Mouse (Mus musculus): ENCODE results near the gene Evi5l. TPM values are rescaled to one million over a fixed set of nuclear protein-coding genes. Genes with fewer than 3 reads are reported as not detected.

The Evi5l gene
- polyA plus RNA-seq, 1 experiment from 2014 or later: 24.8 TPM

DNA sequence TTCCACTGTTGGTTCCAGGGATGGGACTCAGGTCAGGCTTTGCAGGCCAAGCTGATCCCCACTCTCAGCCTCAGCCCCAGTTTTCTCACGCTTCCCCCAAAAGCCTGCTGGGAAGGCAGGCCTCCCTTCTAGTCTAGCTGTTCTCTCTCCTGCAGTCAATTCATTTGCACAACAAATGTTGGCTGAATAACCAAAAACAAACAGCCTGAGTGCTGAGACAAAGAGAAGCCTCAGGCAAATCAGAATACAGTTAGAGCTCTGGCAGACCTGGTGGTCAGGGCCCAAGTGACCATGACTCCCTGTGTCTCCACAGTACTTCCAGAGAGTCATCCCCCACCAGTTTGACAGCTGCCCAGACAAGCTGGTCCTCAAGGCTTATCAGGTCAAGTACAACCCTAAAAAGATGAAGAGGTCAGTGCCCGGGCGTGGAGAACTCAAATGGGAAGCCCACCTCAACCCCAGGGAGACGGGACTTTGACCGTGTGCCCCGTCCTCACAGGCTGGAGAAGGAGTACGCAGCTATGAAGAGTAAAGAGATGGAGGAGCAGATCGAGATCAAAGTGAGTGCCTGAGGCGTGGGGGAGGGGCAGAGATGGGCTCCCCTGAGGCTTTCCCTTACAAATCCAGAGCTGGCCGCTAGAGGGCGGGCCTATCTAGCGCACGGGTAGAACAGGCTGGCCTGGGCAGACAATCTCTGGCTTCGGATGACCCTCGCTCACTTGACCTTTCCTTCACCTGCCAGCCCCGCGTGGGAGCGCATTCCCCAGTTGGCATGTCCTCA is 26.6 kb downstream of the Evi5l start:
- peak; percentile 99 for DNase-seq (ENCODE audit: low spot score, missing footprints)
- H3K27ac ChIP-seq (ENCODE audit: low read depth, low read length): peak overlapping the region; percentile 57
- H3K27me3 ChIP-seq (ENCODE audit: control insufficient read depth, insufficient read depth, low read length): no peaks in the 10 kb centered on the region
- ATAC-seq (ENCODE audit: low FRiP score): peak; percentile 93
- H3K4me1 ChIP-seq (ENCODE audit: control insufficient read depth, insufficient read depth, low read length): peaks cover 14% of the 10 kb centered on the region
- peak overlapping the region; percentile 44 for H3K9ac ChIP-seq (ENCODE audit: low read length)
- 3% methylated on average over 18 of the region's 18 CpGs for WGBS
- peak overlapping the region; percentile 16; the same call in 1 of the 2 replicates for H3K4me2 ChIP-seq
- H3K9me3 ChIP-seq (ENCODE audit: control insufficient read depth, low read length): no peaks in the 10 kb centered on the region
- no peak overlapping the region for H3K4me3 ChIP-seq (ENCODE audit: low read depth, low read length)
- no peaks in the 10 kb centered on the region for H3K36me3 ChIP-seq (ENCODE audit: control insufficient read depth, insufficient read depth, low read length)

DNA sequence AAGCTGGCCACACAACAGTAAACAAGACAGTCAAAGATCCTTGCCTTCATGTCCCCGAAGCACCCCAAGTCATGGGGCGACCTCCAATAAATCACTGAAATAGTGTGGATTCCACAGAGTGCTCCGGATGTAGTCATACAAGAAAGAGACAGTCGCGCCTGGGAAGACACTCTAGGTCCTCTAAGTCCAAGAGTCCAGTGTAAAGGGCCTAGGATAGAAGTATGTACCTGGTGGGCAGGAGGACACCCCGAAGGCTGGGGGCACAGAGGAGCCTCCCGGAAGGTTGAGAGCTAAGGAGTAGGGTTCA is 27.2 kb downstream of the Evi5l start:
- Histone ChIP-seq H3K27ac (ENCODE audit: low read depth, low read length) (no peak overlapping the region), H3K36me3 (ENCODE audit: control insufficient read depth, insufficient read depth, low read length) (no peaks in the 10 kb centered on the region), H3K27me3 (ENCODE audit: control insufficient read depth, insufficient read depth, low read length) (no peaks in the 10 kb centered on the region), H3K4me3 (ENCODE audit: low read depth, low read length) (no peak overlapping the region), H3K4me1 (ENCODE audit: control insufficient read depth, insufficient read depth, low read length) (peaks cover 14% of the 10 kb centered on the region), H3K9me3 (ENCODE audit: control insufficient read depth, low read length) (no peaks in the 10 kb centered on the region), H3K4me2 (no peak overlapping the region), H3K9ac (ENCODE audit: low read length) (no peak overlapping the region)
- WGBS: 58% methylated on average over 7 of the region's 7 CpGs
- no peak; the same call in none of the 2 replicates for ATAC-seq (ENCODE audit: low FRiP score)
- no peak for DNase-seq (ENCODE audit: low spot score, missing footprints)

DNA sequence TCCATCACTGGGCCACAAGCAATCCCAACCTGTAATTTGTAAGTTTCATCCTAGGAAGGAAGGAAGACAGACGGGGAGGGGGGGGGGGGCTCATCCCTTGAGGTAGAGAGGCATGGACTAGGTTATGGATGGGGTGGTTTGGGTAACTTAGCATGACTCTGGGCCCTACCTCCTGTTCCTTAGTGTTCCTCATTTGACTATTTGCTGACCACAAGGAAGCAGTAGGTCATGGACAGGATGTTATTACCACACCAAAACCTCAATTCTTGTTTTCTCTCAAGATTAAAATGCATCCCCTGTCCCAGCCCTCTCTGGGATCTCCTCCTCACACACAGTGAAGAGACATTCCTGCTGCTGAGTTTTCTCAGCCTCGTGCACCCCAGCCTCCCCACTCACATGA is 35.0 kb downstream of the Evi5l start:
- Histone ChIP-seq H3K4me1 (ENCODE audit: control insufficient read depth, insufficient read depth, low read length) (peaks cover 1% of the 10 kb centered on the region; the same call in 1 of the 2 replicates), H3K27ac (ENCODE audit: low read depth, low read length) (no peak overlapping the region), H3K9ac (ENCODE audit: low read length) (no peak overlapping the region), H3K9me3 (ENCODE audit: control insufficient read depth, low read length) (no peaks in the 10 kb centered on the region), H3K27me3 (ENCODE audit: control insufficient read depth, insufficient read depth, low read length) (peaks cover 21% of the 10 kb centered on the region), H3K4me3 (ENCODE audit: low read depth, low read length) (no peak overlapping the region), H3K36me3 (ENCODE audit: control insufficient read depth, insufficient read depth, low read length) (no peaks in the 10 kb centered on the region), H3K4me2 (no peak overlapping the region)
- ATAC-seq (ENCODE audit: low FRiP score): no peak
- WGBS: 56% methylated on average over 2 of the region's 2 CpGs
- peak; percentile 41 for DNase-seq (ENCODE audit: low spot score, missing footprints)

DNA sequence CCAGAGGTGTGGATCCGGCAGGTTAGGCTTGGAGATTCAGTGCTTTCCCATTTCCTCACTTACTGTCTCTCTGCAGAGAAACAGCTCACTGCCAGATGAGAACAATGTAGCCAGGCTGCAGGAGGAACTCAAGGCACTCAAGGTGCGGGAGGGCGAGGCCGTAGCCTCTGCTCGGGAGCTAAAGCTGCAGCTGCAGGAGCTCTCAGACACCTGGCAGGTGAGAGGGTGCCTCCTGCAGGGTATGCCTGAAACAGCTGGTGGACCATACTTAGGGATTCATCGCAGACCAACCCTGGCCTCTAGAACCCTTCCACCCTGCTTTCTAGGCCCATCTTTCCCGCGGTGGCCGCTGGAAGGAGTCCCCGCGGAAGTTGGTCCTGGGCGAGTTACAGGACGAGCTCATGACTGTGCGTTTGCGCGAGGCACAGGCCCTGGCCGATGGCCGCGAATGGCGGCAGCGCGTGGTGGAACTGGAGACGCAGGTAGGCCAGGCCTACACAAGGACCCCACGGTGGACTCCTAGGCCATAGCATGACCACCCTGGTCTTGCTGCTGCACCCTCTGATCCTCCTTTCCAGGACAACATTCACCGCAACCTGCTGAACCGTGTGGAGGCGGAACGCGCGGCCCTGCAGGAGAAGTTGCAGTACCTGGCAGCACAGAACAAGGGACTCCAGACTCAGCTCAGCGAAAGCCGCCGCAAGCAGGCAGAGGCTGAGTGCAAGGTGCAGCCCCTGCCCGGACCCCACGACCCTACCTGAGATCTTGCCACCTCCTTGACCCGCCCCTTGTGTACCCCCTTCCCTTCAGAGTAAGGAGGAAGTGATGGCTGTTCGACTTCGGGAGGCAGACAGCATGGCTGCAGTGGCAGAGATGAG is 39.1 kb downstream of the Evi5l start:
- Histone ChIP-seq H3K36me3 (ENCODE audit: control insufficient read depth, insufficient read depth, low read length) (peaks cover 8% of the 10 kb centered on the region; the same call in 1 of the 2 replicates), H3K4me1 (ENCODE audit: control insufficient read depth, insufficient read depth, low read length) (peaks cover 5% of the 10 kb centered on the region; the same call in 1 of the 2 replicates), H3K9me3 (ENCODE audit: control insufficient read depth, low read length) (no peaks in the 10 kb centered on the region), H3K27ac (ENCODE audit: low read depth, low read length) (no peak overlapping the region), H3K27me3 (ENCODE audit: control insufficient read depth, insufficient read depth, low read length) (peaks cover 34% of the 10 kb centered on the region), H3K9ac (ENCODE audit: low read length) (no peak overlapping the region), H3K4me3 (ENCODE audit: low read depth, low read length) (no peak overlapping the region), H3K4me2 (no peak overlapping the region)
- no peak for ATAC-seq (ENCODE audit: low FRiP score)
- DNase-seq (ENCODE audit: low spot score, missing footprints): peak; percentile 81
- 12% methylated on average over 38 of the region's 38 CpGs for WGBS

DNA sequence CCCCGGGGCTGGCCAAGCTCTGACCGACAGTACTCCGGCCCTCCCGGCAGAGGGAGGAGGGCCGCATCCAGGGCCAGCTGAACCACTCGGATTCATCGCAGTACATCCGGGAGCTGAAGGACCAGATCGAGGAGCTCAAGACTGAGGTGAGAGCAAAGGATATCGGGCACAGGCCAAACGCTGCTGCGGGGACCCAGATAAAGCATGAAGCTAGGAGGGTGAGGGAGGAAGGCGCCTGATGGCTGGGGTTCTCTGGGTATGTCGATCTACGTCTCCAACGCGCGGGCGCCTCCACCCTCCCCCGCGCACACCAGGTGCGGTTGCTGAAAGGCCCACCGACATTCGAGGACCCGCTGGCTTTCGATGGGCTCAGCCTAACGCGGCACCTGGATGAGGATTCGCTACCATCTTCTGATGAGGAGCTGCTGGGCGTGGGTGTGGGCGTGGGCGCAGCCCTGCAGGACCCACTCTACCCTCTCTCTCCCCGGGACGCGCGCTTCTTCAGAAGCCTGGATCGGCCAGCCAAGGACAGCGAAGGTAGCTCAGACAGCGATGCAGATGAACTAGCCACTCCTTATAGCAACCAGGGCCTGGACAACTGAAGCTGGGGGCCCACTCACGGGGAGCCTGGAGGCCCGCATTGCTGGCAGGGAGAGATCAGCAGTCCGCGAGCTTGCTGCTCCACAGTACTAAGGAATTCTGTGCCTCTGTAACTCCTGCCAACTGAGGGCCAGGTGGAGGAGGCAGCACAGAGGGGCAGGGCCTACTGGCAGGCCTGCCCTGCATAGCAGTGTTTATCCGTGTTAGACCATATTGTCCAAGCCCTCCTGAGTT is 40.0 kb downstream of the Evi5l start:
- Histone ChIP-seq H3K9ac (ENCODE audit: low read length) (no peak overlapping the region), H3K27ac (ENCODE audit: low read depth, low read length) (no peak overlapping the region), H3K27me3 (ENCODE audit: control insufficient read depth, insufficient read depth, low read length) (peaks cover 34% of the 10 kb centered on the region), H3K4me3 (ENCODE audit: low read depth, low read length) (no peak overlapping the region), H3K4me1 (ENCODE audit: control insufficient read depth, insufficient read depth, low read length) (peaks cover 5% of the 10 kb centered on the region; the same call in 1 of the 2 replicates), H3K4me2 (no peak overlapping the region), H3K9me3 (ENCODE audit: control insufficient read depth, low read length) (no peaks in the 10 kb centered on the region), H3K36me3 (ENCODE audit: control insufficient read depth, insufficient read depth, low read length) (peaks cover 14% of the 10 kb centered on the region)
- peak; percentile 89 for DNase-seq (ENCODE audit: low spot score, missing footprints)
- WGBS: 7% methylated on average over 44 of the region's 44 CpGs
- ATAC-seq (ENCODE audit: low FRiP score): 0 out of 2 replicates have a peak, but pooled peaks have one; percentile 9

DNA sequence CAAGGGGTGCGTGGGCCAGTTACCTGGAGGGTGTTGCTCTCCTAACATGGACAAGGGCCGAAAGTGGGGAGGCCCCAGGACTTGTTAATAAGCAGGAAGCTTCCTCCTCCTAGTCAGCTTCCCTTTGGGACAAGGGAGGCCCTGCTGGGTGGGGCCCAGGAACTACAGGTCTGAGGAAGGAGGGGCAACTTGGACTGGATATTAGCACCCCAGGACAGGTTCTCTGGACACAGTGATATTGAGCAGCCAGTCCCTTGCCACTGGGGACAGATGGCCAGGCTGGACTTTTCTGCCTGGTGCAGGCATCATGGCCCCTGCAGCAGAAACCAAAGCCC is 40.6 kb downstream of the Evi5l start:
- ATAC-seq (ENCODE audit: low FRiP score) (no peak), DNase-seq (ENCODE audit: low spot score, missing footprints) (no peak)
- no peak overlapping the region for H3K4me3 ChIP-seq (ENCODE audit: low read depth, low read length)
- peaks cover 34% of the 10 kb centered on the region for H3K27me3 ChIP-seq (ENCODE audit: control insufficient read depth, insufficient read depth, low read length)
- H3K9me3 ChIP-seq (ENCODE audit: control insufficient read depth, low read length): no peaks in the 10 kb centered on the region
- H3K9ac ChIP-seq (ENCODE audit: low read length): no peak overlapping the region
- H3K36me3 ChIP-seq (ENCODE audit: control insufficient read depth, insufficient read depth, low read length): peaks cover 14% of the 10 kb centered on the region
- H3K4me2 ChIP-seq: no peak overlapping the region
- H3K27ac ChIP-seq (ENCODE audit: low read depth, low read length): no peak overlapping the region
- peaks cover 5% of the 10 kb centered on the region; the same call in 1 of the 2 replicates for H3K4me1 ChIP-seq (ENCODE audit: control insufficient read depth, insufficient read depth, low read length)
- WGBS: 41% methylated on average over 2 of the region's 2 CpGs

DNA sequence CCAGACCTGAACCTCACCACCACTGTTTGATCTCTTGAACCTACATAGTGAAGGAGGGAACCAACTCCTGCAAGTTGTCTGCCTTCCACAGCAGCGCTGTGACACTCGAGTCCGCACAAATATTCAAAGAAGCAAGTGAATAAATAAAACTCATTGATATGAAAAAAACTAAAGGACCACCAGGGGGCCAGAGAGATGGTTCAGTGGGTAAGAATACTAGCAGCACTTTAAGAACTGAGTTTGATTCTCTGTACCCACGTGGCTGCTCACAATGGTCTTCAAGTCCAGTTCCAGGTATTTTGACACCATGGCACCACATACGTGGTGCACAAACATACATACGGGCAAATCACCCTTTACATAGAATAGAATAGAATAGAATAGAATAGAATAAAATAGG is 44.7 kb downstream of the Evi5l start:
- Histone ChIP-seq H3K4me1 (ENCODE audit: control insufficient read depth, insufficient read depth, low read length) (peaks cover 38% of the 10 kb centered on the region), H3K27me3 (ENCODE audit: control insufficient read depth, insufficient read depth, low read length) (peaks cover 14% of the 10 kb centered on the region), H3K4me3 (ENCODE audit: low read depth, low read length) (no peak overlapping the region), H3K9ac (ENCODE audit: low read length) (no peak overlapping the region), H3K9me3 (ENCODE audit: control insufficient read depth, low read length) (no peaks in the 10 kb centered on the region), H3K27ac (ENCODE audit: low read depth, low read length) (no peak overlapping the region), H3K4me2 (no peak overlapping the region), H3K36me3 (ENCODE audit: control insufficient read depth, insufficient read depth, low read length) (peaks cover 14% of the 10 kb centered on the region)
- WGBS: 76% methylated on average over 6 of the region's 6 CpGs
- DNase-seq (ENCODE audit: low spot score, missing footprints) (peak; percentile 76), ATAC-seq (ENCODE audit: low FRiP score) (no peak)

DNA sequence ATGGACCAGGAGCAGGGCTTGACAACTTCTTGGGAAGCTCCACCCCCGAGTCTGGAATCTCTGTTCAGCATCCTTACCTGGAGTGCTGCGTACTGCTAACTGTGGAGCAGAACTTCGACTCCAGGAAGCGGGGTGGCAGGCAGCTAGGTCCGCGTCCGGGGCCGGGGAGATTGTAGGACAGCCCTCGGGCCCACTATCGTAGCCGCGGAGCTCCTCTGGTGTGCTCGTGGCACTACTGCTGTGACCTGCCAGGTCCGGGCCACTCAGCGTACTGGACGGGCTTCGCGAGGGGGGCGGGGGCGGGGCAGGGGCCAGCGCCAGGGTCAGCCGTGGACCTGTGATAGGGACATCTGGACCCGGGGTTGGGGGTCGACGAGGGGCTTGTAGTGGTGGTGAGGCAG is 46.4 kb downstream of the Evi5l start:
- Histone ChIP-seq H3K9ac (ENCODE audit: low read length) (peak overlapping the region; percentile 51), H3K27ac (ENCODE audit: low read depth, low read length) (no peak overlapping the region), H3K27me3 (ENCODE audit: control insufficient read depth, insufficient read depth, low read length) (no peaks in the 10 kb centered on the region), H3K9me3 (ENCODE audit: control insufficient read depth, low read length) (no peaks in the 10 kb centered on the region), H3K4me1 (ENCODE audit: control insufficient read depth, insufficient read depth, low read length) (peaks cover 33% of the 10 kb centered on the region), H3K4me3 (ENCODE audit: low read depth, low read length) (peak overlapping the region; percentile 27), H3K36me3 (ENCODE audit: control insufficient read depth, insufficient read depth, low read length) (peaks cover 14% of the 10 kb centered on the region), H3K4me2 (peak overlapping the region; percentile 58)
- WGBS: 3% methylated on average over 25 of the region's 25 CpGs
- peak; percentile 91 for DNase-seq (ENCODE audit: low spot score, missing footprints)
- peak; percentile 9; the same call in 1 of the 2 replicates for ATAC-seq (ENCODE audit: low FRiP score)
